Mouse (Mus musculus) liver, embryonic 11.5 days (tissue): ENCODE results near the gene Spx. TPM values are rescaled to one million over a fixed set of nuclear protein-coding genes. Genes with fewer than 3 reads are reported as not detected.
A peak's percentile ranks its signal among the peaks of the same experiment; 100 is the strongest.

ENCODE experiments used
- ATAC-seq: fragments of 200-750 bp; cut with Nextera tagmentation; replicated peaks from 2 replicates; pipeline ENCODE4 v1.8.0; 2017; ENCODE audit warnings: moderate number of reproducible peaks, mild to moderate bottlenecking, moderate TSS enrichment, moderate library complexity; ENCODE audit not compliant: low FRiP score
- DNase-seq: peaks from one replicate; pipeline ENCODE4 v3.0.0-alpha.2; 2017; ENCODE audit warnings: low spot score
- H3K27ac ChIP-seq: fragments of 300-500 bp; sonication (generic); 2 replicates; pipeline ENCODE4 v1.5.1; 2014; ENCODE audit warnings: mild to moderate bottlenecking, low read depth, low read length, control low read depth
- H3K27me3 ChIP-seq: fragments of 300-500 bp; sonication (generic); replicated peaks from 2 replicates; pipeline ENCODE4 v1.6.1; 2014; ENCODE audit warnings: low read length, mixed read lengths; ENCODE audit not compliant: control insufficient read depth, insufficient read depth
- H3K36me3 ChIP-seq: fragments of 300-500 bp; sonication (generic); 2 replicates; pipeline ENCODE4 v1.6.1; 2014; ENCODE audit warnings: mild to moderate bottlenecking, low read length, moderate library complexity, mixed read lengths; ENCODE audit not compliant: control insufficient read depth, insufficient read depth
- H3K4me1 ChIP-seq: fragments of 300-500 bp; sonication (generic); replicated peaks from 2 replicates; pipeline ENCODE4 v1.6.1; 2014; ENCODE audit warnings: low read length, mixed read lengths; ENCODE audit not compliant: control insufficient read depth, insufficient read depth
- H3K4me2 ChIP-seq: fragments of 300-500 bp; sonication (generic); 2 replicates; pipeline ENCODE4 v1.6.1; 2014; ENCODE audit warnings: mild to moderate bottlenecking, control low read depth, moderate library complexity
- H3K4me3 ChIP-seq: fragments of 300-500 bp; sonication (generic); 2 replicates; pipeline ENCODE4 v1.5.1; 2014; ENCODE audit warnings: low read depth, low read length, control low read depth
- H3K9ac ChIP-seq: fragments of 300-500 bp; sonication (generic); 2 replicates; pipeline ENCODE4 v1.6.1; 2014; ENCODE audit warnings: low read depth, low read length, control low read depth
- H3K9me3 ChIP-seq: fragments of 300-500 bp; sonication (generic); 2 replicates; pipeline ENCODE4 v1.6.1; 2016; ENCODE audit warnings: low read length, inconsistent platforms, mixed read lengths; ENCODE audit not compliant: control insufficient read depth
- WGBS: fragments of 180-500 bp; shearing (Covaris S2); extraction: QIAGEN DNeasy Blood & Tissue Kit; methylation state at CpG from one replicate; pipeline ENCODE4 v1.1.7; 2014; 5-methylcytosine and 5-hydroxymethylcytosine counted together
- polyA plus RNA-seq: library from polyadenylated mRNA; unstranded; fragments of >200 nt; fragmentation: Nextera tagmentation; extraction: Ambion mirVana; gene quantifications from 2 replicates; pipeline ENCODE4 v1.2.1, GENCODE M21; 2014

The Spx gene
- polyA plus RNA-seq, 1 experiment from 2014 or later: 0.26 TPM

- 91% methylated on average over 7 of the region's 7 CpGs for WGBS
- ATAC-seq: no peak
Measured at GRCm38 (mm10) chr6:142381615-142382014, 31.6 kb upstream of the Spx start.

DNA sequence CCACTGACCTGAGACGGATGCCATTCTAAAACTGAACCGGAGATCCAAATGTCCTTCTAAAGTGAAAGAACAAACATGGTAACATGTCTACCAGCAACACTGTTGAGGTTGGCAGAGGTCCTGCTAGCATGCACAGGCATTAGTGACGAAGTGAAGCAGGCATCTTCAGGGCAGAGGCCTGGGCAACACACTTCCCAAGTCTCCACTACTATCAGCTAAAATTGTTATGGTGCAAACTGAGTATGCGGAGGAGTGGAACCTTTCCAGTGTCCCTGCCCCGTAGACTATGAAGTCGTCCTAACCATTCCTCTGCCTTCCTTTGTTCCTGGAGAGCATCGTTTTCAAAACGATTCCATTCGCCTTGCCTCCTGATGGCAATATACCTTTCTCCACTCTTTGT lies 28.7 kb upstream of the Spx start:
- DNase-seq (no peak), ATAC-seq (no peak)
- no peak overlapping the region for H3K9ac ChIP-seq
- H3K9me3 ChIP-seq: no peaks in the 10 kb centered on the region
- no peaks in the 10 kb centered on the region for H3K27me3 ChIP-seq
- H3K4me2 ChIP-seq: no peak overlapping the region
- H3K4me1 ChIP-seq: peaks cover 8% of the 10 kb centered on the region
- no peak overlapping the region for H3K27ac ChIP-seq
- 88% methylated on average over 9 of the region's 9 CpGs for WGBS
- H3K4me3 ChIP-seq: no peak overlapping the region
- H3K36me3 ChIP-seq: no peaks in the 10 kb centered on the region

More at GRCm38 (mm10) chr6:142381615-142382014, 31.6 kb upstream of the Spx start:
- H3K4me3 ChIP-seq: no peak overlapping the region
- peaks cover 3% of the 10 kb centered on the region; the same call in 1 of the 2 replicates for H3K4me1 ChIP-seq
- H3K27me3 ChIP-seq: no peaks in the 10 kb centered on the region
- DNase-seq: no peak
- H3K36me3 ChIP-seq: peaks cover under 1% of the 10 kb centered on the region; the same call in 1 of the 2 replicates
- no peak overlapping the region for H3K27ac ChIP-seq
- H3K9ac ChIP-seq: no peak overlapping the region
- H3K4me2 ChIP-seq: no peak overlapping the region
- no peaks in the 10 kb centered on the region for H3K9me3 ChIP-seq

GRCm38 (mm10) chr6:142386285-142387010 lies 26.8 kb upstream of the Spx start:
- peaks cover 8% of the 10 kb centered on the region for H3K4me1 ChIP-seq
- peak overlapping the region; percentile 70 for H3K27ac ChIP-seq
- 2% methylated on average over 31 of the region's 31 CpGs for WGBS
- H3K4me2 ChIP-seq: peak overlapping the region; percentile 73
- DNase-seq (no peak), ATAC-seq (peak; percentile 70)
- peak overlapping the region; percentile 97 for H3K4me3 ChIP-seq
- no peaks in the 10 kb centered on the region for H3K9me3 ChIP-seq
- H3K9ac ChIP-seq: peak overlapping the region; percentile 73
- no peaks in the 10 kb centered on the region for H3K36me3 ChIP-seq
- no peaks in the 10 kb centered on the region for H3K27me3 ChIP-seq

DNA sequence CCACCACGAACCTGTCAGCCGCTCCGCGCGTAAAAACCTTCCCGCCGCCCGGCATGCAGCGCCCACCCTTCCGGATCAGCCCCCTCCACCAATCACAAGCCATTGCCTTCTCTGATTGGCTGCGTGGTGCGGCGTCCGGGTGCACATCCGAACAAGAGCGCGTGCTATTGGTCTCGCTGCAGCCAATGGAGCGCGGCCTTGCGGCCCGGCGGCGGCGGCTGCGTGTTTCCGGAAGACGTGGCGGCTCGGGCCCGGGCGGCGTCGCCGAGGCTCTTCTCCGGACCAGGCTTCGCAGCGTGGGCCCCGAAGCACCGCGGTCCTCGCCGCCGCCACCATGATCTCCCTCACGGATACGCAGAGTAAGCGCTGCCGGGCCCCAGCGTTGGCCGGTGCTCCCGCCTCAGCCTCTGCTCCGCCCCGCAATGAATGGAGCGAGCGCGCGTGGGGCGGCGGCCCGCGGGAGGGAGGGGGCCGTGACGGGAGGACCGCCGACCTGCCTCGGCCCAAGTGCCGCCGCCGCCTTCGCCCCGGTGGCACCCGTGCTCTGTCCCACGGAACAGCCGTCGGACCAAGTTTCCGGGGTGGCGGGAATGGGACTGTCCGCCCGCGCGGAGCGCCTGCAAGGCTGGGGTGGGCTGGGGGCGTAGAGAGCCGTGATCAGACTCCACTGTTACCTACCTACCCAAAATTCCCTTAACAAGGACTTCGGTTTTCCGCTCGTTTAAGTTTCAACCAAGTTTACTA lies 26.1 kb upstream of the Spx start, which contains the start of the genes Recql and Golt1b:
Gene Recql, minus strand, starts transcription at position 77 of the 744 bp plus-strand sequence.
Gene Golt1b, plus strand, starts transcription at position 211 of the 744 bp plus-strand sequence.
- peak; percentile 98 for ATAC-seq

DNA sequence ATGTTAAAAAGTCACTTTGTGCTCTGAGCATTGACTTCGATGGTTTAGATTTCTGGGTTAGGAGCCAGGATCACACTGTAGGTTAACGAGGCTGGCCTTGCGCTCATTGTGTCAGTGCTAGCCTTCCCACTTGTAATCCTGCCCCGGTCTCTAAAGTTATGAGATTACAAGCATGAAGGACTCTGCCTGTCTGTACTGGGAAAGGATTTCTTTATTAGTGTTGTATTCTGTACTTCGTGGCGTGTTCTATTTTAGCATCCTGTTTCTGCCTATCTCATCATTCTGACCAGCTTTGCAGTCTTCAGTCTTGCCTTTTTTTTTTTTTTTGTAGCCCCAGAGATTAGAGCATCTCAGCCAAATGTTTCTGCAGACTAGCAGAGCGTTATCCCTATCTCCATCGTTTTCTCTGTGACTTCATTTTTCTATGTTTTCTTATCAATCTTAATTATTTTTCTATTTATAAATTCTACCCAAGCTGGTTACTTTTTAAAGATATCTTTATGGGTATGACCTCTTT lies 25.4 kb upstream of the Spx start:
- ATAC-seq (no peak), DNase-seq (no peak)
- WGBS: 12% methylated on average over 8 of the region's 8 CpGs
- H3K27ac ChIP-seq: no peak overlapping the region; the same call in 1 of the 2 replicates
- no peaks in the 10 kb centered on the region for H3K27me3 ChIP-seq
- H3K9ac ChIP-seq: peak overlapping the region; percentile 95
- peak overlapping the region; percentile 97 for H3K4me3 ChIP-seq
- peak overlapping the region; percentile 87 for H3K4me2 ChIP-seq
- H3K9me3 ChIP-seq: no peaks in the 10 kb centered on the region
- no peaks in the 10 kb centered on the region for H3K36me3 ChIP-seq
- peaks cover 12% of the 10 kb centered on the region for H3K4me1 ChIP-seq

More for the DNA sequence above, 26.1 kb upstream of the Spx start, which contains the start of the genes Recql and Golt1b:
- Histone ChIP-seq H3K4me2 (peak within 1 kb of the TSS; percentile 87), H3K9me3 (no peaks in the 10 kb centered on the region), H3K4me1 (peaks cover 12% of the 10 kb centered on the region), H3K27me3 (no peaks in the 10 kb centered on the region), H3K4me3 (peak within 1 kb of the TSS; percentile 97), H3K27ac (peak within 1 kb of the TSS; percentile 70), H3K9ac (peak within 1 kb of the TSS; percentile 95), H3K36me3 (no peaks in the 10 kb centered on the region)
- DNase-seq: peak; percentile 96
- under 1% methylated on average over 87 of the region's 87 CpGs for WGBS

GRCm38 (mm10) chr6:142389101-142389500 lies 24.1 kb upstream of the Spx start:
- H3K27me3 ChIP-seq: no peaks in the 10 kb centered on the region
- peaks cover 12% of the 10 kb centered on the region for H3K4me1 ChIP-seq
- no peak for DNase-seq
- 49% methylated on average over 2 of the region's 2 CpGs for whole genome bisulfite sequencing
- H3K4me2 ChIP-seq: no peak overlapping the region; the same call in 1 of the 2 replicates
- H3K4me3 ChIP-seq: no peak overlapping the region
- 0 out of 2 replicates have a peak overlapping the region, but pooled peaks have one; percentile 4 for H3K9ac ChIP-seq
- no peak overlapping the region for H3K27ac ChIP-seq
- H3K36me3 ChIP-seq: peaks cover 3% of the 10 kb centered on the region; the same call in 1 of the 2 replicates
- H3K9me3 ChIP-seq: no peaks in the 10 kb centered on the region
- no peak for ATAC-seq

- Histone ChIP-seq H3K9me3 (no peaks in the 10 kb centered on the region), H3K4me3 (no peak overlapping the region), H3K27ac (no peak overlapping the region), H3K9ac (no peak overlapping the region), H3K36me3 (peaks cover 24% of the 10 kb centered on the region), H3K4me1 (peaks cover 9% of the 10 kb centered on the region), H3K27me3 (no peaks in the 10 kb centered on the region), H3K4me2 (no peak overlapping the region)
- WGBS: 67% methylated on average over 5 of the region's 5 CpGs
- ATAC-seq: no peak
- no peak for DNase-seq
Measured at GRCm38 (mm10) chr6:142392312-142392711, 20.9 kb upstream of the Spx start.

GRCm38 (mm10) chr6:142394669-142395068 lies 18.6 kb upstream of the Spx start:
- no peaks in the 10 kb centered on the region for H3K27me3 ChIP-seq
- 0 out of 2 replicates have a peak, but pooled peaks cover 4% of the 10 kb centered on the region for H3K4me1 ChIP-seq
- H3K4me2 ChIP-seq: no peak overlapping the region
- no peak overlapping the region for H3K9ac ChIP-seq
- ATAC-seq (no peak), DNase-seq (no peak)
- no peaks in the 10 kb centered on the region for H3K9me3 ChIP-seq
- no peak overlapping the region for H3K4me3 ChIP-seq
- WGBS: 76% methylated on average over 5 of the region's 5 CpGs
- no peak overlapping the region for H3K27ac ChIP-seq
- peaks cover 24% of the 10 kb centered on the region for H3K36me3 ChIP-seq
